24 mouse cellular contexts compared by ENCODE assay signal in genomic region chr2:94963520-94963919, GRCm38 (mm10).
DNase-seq lines count a peak whose midpoint lies in the region; ATAC-seq and TF ChIP-seq lines count a peak whose summit lies in the region.
"Had no signal": no experiment of that assay in that cellular context is flagged by ENCODE, and none has a peak within 500 bp of the region (broad histone marks: within the 10 kb centered on the region; RNA-seq: fewer than 3 reads in every experiment).

No protein-coding gene starts in this region.

- H3K27ac ChIP-seq in forebrain, postnatal 0 days (ENCODE audit: low read depth, low read length), result no peak overlapping the region
- H3K27ac ChIP-seq: embryonic facial prominence, embryonic 12.5 days; heart, adult 2 months; hindbrain, embryonic 14.5 days; limb, embryonic 13.5 days; lung, embryonic 15.5 days; stomach, postnatal 0 days had no signal

- no peaks in the 10 kb centered on the region for H3K27me3 ChIP-seq in forebrain, postnatal 0 days (ENCODE audit: insufficient read depth, low read length)
- H3K27me3 ChIP-seq: embryonic facial prominence, embryonic 12.5 days; heart, embryonic 12.5 days; limb, embryonic 13.5 days; lung, embryonic 15.5 days had no signal

- H3K9me3 ChIP-seq in forebrain, postnatal 0 days (ENCODE audit: low read length), result no peaks in the 10 kb centered on the region
- H3K9me3 ChIP-seq: embryonic facial prominence, embryonic 12.5 days; heart, embryonic 12.5 days; limb, embryonic 13.5 days; lung, embryonic 15.5 days had no signal

- H3K36me3 ChIP-seq in forebrain, postnatal 0 days (ENCODE audit: insufficient read depth), result no peaks in the 10 kb centered on the region
- H3K36me3 ChIP-seq: embryonic facial prominence, embryonic 12.5 days; heart, embryonic 12.5 days; limb, embryonic 13.5 days; lung, embryonic 15.5 days had no signal

- H3K9ac ChIP-seq in forebrain, postnatal 0 days, result no peak overlapping the region
- H3K9ac ChIP-seq: embryonic facial prominence, embryonic 12.5 days; heart, embryonic 12.5 days; hindbrain, embryonic 14.5 days; limb, embryonic 13.5 days; lung, embryonic 15.5 days had no signal

- DNase-seq in layer of hippocampus, adult 11-12 months (ENCODE audit: low spot score), result peak; percentile 9
- no peak for DNase-seq in layer of hippocampus, adult 8-10 months (ENCODE audit: low spot score in 2 of 2)
- DNase-seq in right cerebral cortex, postnatal 4 days, result peak; percentile 10
- no peak for DNase-seq in right cerebral cortex, postnatal 14 days
- DNase-seq in forebrain, postnatal 0 days, result peak; percentile 71
- DNase-seq in heart, postnatal 4 days, result no peak
- DNase-seq in natural killer cell, adult 2 months (ENCODE audit: low spot score in 2 of 2), result no peak
- DNase-seq: adrenal gland, postnatal 25 days; B cell, adult 2 months; cerebellum, adult 8-10 months; embryo, embryonic 11 days; heart, adult 2 months; kidney, postnatal 36 days; thymus, adult 18-20 months; thymus, postnatal 25 days had no signal

- no peak overlapping the region for H3K4me2 ChIP-seq in forebrain, postnatal 0 days (ENCODE audit: low read depth)
- H3K4me2 ChIP-seq: embryonic facial prominence, embryonic 12.5 days; heart, embryonic 12.5 days; hindbrain, embryonic 14.5 days; limb, embryonic 13.5 days; liver, embryonic 11.5 days; lung, embryonic 15.5 days; midbrain, embryonic 11.5 days had no signal

- H3K4me1 ChIP-seq in forebrain, postnatal 0 days (ENCODE audit: insufficient read depth), result no peaks in the 10 kb centered on the region
- H3K4me1 ChIP-seq: embryonic facial prominence, embryonic 12.5 days; heart, embryonic 12.5 days; limb, embryonic 13.5 days; lung, embryonic 15.5 days had no signal

- no peak overlapping the region for H3K4me3 ChIP-seq in forebrain, postnatal 0 days (ENCODE audit: low read depth, low read length)
- H3K4me3 ChIP-seq: embryonic facial prominence, embryonic 12.5 days; heart, adult 2 months; heart, embryonic 12.5 days; limb, embryonic 13.5 days; lung, embryonic 15.5 days had no signal

- ATAC-seq in forebrain, postnatal 0 days, result peak; percentile 93
- ATAC-seq: intestine, postnatal 0 days had no signal

- TF ChIP-seq CTCF in forebrain, postnatal 0 days (IDR thresholded peaks at IDR 0.05; ENCODE audit: low read depth), result no peak

Comparison
In these comparisons a context has a peak if more than half of its experiments do, and no peak if none do; other contexts are left out.
1. DNase-seq: peak in layer of hippocampus, adult 11-12 months (single experiment), right cerebral cortex, postnatal 4 days (single experiment) and forebrain, postnatal 0 days (single experiment); none in layer of hippocampus, adult 8-10 months (0 of 2), right cerebral cortex, postnatal 14 days (single experiment), heart, postnatal 4 days (single experiment) and natural killer cell, adult 2 months (0 of 2).